Mouse (Mus musculus) c-Kit-negative CD71-positive TER-119-positive erythroid progenitor cells, embryonic 14.5 days (primary cell): Measurements from ENCODE around the gene Hmgcs2.

Source experiments
- DNase-seq: peaks from one replicate; pipeline ENCODE4 v3.0.0-alpha.2; 2013; ENCODE audit warnings: low read depth, low spot score

Gene Hmgcs2

GRCm38 (mm10) chr3:98279682-98280081, 553 bp upstream of the Hmgcs2 start:
- no peak for DNase-seq

GRCm38 (mm10) chr3:98280933-98281678, 871 bp downstream of the Hmgcs2 start:
- DNase-seq: no peak

- DNase-seq: no peak
Measured at GRCm38 (mm10) chr3:98282422-98282821, 2.2 kb downstream of the Hmgcs2 start.

GRCm38 (mm10) chr3:98283205-98283604, 3.0 kb downstream of the Hmgcs2 start:
- DNase-seq: no peak

GRCm38 (mm10) chr3:98291044-98291443, 10.8 kb downstream of the Hmgcs2 start:
- DNase-seq: no peak

DNA sequence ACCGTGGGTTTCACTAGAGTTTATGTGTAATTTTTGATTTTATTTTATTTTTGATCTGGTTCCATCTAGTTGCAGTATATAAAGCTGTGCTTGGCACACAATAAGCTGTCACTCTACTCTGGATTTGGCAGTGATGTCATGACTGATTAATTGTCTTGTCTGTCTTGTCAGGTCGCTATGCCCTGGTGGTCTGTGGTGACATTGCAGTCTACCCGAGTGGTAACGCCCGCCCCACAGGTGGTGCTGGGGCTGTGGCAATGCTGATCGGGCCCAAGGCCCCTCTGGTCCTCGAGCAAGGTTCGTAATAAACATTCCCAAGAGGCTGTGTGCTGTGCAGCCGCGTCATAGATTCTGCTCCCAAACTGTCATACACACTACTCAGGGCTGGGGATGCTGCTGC, 15.7 kb downstream of the Hmgcs2 start:
- no peak for DNase-seq

GRCm38 (mm10) chr3:98299391-98300100, 19.3 kb downstream of the Hmgcs2 start:
- no peak for DNase-seq

DNA sequence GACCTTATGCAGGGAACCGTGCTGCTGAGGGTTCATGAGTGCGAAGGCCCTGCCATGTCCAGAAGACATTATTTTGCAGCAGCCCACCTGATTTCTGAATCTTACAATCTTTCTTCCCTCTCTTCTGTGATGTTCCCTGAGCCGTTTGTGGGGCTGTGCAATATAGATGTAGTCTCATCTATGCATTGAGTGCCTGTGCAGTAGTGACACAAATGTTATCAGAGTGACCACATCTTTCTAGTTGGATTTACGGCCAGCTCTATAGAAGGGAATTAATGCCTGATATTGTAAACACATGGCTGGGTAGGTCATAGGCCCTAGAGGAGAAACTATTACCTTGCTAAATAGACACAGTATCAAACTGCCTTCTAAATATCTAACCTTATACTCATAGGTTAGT, 20.0 kb downstream of the Hmgcs2 start:
- no peak for DNase-seq

DNA sequence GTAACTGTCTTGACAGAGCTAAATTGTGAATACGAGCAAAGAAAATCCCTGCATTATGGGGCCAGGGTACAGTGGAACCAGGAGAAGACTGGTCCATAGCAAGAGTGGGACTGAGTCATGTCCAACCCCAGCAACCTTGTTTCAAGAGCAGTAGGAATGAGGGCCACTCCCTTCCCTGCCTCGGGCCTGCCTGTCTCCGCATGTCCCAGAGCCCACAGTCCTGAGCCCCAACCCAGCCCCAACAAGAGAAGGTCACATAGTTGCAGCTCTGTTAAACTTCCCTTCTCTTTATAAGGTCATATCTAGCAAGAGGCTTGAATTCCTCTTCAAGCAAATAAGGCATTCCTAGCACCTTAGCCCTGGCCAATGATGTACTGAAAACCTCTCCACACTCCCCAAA, 21.5 kb downstream of the Hmgcs2 start:
- no peak for DNase-seq

DNA sequence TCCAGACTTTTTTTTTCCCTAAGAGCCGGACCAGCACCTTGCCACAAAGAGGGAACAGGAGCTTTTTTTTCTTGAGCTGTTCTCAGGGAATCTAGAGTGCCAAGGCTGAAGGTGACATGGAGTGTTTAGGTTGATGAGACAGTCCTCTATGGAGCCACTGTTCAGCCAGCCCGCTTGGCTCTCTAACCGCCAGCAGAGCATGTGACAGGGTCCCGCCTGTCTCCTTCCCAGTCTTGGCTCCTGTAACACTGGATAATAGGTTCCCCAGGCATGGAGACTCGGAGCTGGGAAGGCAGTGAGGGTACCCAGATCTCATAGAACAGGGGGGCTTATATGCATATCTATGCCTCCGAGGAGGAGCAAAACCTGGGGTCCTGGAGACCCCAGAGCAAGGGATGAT, 28.4 kb downstream of the Hmgcs2 start:
- DNase-seq: no peak

DNA sequence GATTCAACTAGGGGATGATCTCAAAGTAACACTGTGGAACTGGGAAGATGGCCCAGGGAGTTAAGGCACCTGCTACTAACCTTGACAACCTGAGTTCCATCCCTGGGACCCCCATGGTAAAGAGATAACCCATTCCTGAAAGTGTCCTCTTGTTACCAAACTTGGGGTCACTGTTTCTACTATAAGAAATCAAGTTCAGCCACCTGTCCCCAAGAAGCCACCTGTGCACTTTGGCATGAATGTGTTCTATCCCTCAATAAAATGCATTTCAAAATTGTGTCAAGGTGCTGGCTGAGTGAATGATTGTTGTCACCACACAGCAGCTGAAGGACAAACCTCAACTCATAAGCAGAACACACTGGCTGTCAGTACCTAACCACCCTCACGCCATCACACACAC, 30.2 kb downstream of the Hmgcs2 start:
- no peak for DNase-seq

GRCm38 (mm10) chr3:98312867-98313266, 32.6 kb downstream of the Hmgcs2 start:
- peak; percentile 4 for DNase-seq

- DNase-seq: no peak
Measured at GRCm38 (mm10) chr3:98313294-98314155, 33.3 kb downstream of the Hmgcs2 start.

GRCm38 (mm10) chr3:98315181-98315580, 34.9 kb downstream of the Hmgcs2 start:
- no peak for DNase-seq

GRCm38 (mm10) chr3:98317143-98317542, 36.9 kb downstream of the Hmgcs2 start:
- no peak for DNase-seq

DNA sequence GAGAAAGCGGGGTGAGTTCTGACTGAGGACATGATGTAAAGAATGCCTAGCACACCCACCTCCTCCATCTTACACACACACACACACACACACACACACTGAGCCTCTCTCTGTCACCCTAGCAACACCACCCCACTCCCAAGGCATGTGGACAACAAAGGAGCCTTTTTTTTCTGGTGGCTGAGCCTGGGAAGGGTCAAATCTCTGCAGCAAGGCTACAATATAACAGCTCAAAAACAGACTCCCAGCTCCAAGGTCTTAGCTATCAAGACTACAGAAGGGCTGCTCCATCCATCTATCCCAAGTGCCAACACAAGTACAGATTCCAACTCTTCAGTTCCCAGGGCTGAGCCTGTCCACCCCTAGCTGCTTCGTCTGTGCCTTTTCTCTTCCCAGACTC, 39.0 kb downstream of the Hmgcs2 start:
- no peak for DNase-seq

DNA sequence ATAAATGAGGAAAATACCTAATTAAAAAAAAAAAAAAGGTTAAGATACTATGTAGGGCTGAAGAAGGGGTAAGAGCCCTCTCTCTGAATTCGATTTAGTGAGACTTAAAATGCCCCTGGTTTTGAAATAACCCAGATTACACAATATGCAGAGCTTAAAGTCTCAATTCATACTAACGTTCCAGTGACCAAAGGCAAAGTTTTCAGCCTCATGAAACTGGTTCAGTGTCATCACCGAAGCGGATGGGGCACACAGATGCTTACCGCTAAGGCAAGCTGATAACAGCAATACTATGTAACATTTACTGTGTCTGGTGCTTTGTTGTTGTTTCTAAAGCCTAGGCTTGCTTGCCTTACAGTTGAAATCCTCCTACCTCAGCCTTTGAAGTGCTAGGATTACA, 42.0 kb downstream of the Hmgcs2 start:
- DNase-seq: no peak

GRCm38 (mm10) chr3:98324235-98324634, 44.0 kb downstream of the Hmgcs2 start:
- no peak for DNase-seq

DNA sequence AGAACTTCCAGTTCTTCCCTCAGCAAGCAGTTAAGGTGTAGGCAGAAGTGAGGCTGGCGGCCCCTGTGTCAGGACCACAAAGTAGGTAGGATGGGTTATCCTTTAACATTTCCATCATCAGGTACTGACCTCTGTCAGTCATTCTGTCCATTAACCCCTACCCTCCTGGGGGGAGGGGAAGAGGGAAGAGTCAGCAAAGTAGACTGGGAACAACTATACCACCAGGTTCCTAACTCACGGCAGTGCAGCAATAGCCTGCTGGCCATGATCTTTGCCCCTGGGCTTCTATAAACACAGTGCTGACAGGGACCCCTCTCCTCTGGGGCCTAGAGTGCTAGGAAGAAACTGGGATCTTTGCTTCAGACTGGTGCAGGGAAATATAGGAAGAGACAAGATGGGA, 53.8 kb downstream of the Hmgcs2 start:
- DNase-seq: no peak

DNA sequence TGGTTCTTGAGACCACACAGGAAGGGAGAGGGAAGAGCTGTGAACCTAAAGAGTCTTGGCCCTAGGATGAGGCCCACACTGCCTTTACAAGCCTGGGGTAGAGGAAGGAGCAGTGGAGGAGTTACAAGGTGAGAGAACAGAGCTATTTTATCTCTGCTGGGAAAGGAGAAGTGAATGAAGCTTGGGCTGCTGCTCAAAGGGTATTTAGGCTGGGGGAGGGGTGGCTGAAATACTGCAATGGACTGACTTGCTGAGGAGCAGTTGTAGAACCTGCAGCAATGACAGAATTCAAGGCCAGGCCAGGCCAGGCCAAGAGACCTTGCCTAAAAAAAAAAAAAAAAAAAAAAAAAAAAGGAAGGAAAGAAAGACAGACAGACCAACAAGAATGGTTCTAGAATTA, 55.1 kb downstream of the Hmgcs2 start:
- DNase-seq: no peak

DNA sequence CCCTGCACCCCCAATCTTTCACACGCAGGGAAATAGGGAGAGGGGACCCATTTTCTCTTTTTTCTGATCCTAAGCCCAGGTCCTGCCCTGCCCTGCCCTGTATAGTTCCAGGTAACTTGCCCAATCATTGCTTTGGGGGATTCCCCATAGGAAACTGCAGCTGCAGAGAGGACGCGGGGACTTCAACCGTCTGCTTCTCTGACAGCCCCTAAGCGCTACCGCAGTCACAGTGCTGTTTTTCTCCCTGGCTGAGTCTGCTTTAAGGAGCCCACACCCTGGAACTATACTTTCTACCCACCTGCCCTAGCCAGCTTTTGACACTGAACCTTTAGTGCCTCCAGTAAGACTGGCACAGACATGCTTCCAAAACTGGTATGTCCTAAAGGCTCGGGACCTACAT, 55.7 kb downstream of the Hmgcs2 start:
- no peak for DNase-seq
